Mouse (Mus musculus) heart, adult 2 months (tissue): Measurements from ENCODE around the gene Pnldc1.

Experiments used
- CTCF ChIP-seq: fragments of 200-600 bp; IDR thresholded peaks from 2 replicates; pipeline ENCODE4 v1.8.1; 2022; ENCODE audit warnings: antibody characterized with exemption, mild to moderate bottlenecking, moderate library complexity
- EP300 ChIP-seq: fragments of 200-500 bp; IDR thresholded peaks from 2 replicates; pipeline ENCODE4 v1.6.1; 2011; ENCODE audit warnings: low read depth, low read length, control low read depth; ENCODE audit not compliant: insufficient read depth
- POLR2A ChIP-seq: fragments of 200-500 bp; IDR thresholded peaks from 2 replicates; pipeline ENCODE4 v1.6.1; 2011; ENCODE audit warnings: mild to moderate bottlenecking, low read depth, low read length, control low read depth; ENCODE audit not compliant: insufficient read depth

DNA sequence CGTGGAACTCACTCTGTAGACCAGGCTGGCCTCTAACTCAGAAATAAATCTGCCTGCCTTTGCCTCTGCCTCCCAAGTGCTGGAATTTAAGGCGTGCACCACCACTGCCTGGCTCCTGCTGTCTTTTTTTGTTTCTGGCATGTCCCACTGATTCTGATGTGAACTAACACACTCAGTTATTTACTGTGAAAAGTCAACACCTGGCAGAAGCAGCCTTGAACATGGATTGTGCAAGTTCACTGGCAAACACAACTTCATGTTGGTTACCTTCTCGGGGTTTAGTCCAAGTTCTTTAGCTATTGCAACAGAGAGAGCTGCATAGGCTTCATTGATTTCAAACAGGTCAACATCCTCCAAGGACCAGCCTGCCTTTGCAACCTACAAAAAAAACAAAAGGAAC is 15.0 kb upstream of the Pnldc1 start:
- TF ChIP-seq POLR2A (no peak), EP300 (no peak), CTCF (no peak)
